Mouse (Mus musculus): ENCODE measurements around the gene Liph.
"Not testable (repeated sequence)": the region's sequence is repeated elsewhere in the genome, so short reads cannot be mapped to it uniquely, and the experiment has no call there.

Gene Liph

GRCm38 (mm10) chr16:21995304-21995703 is at the start of gene Liph:
TSS of gene Liph (minus strand) at chr16:21995663.
- no peak for DNase-seq

GRCm38 (mm10) chr16:22043830-22044229 is 48.4 kb upstream of the Liph start:
- no peak for DNase-seq

GRCm38 (mm10) chr16:22039978-22040377 is 44.5 kb upstream of the Liph start:
- no peak for DNase-seq

GRCm38 (mm10) chr16:22038554-22038953 is 43.1 kb upstream of the Liph start:
- no peak for DNase-seq

GRCm38 (mm10) chr16:22027474-22027873 is 32.0 kb upstream of the Liph start:
- DNase-seq: no peak

- no peak for DNase-seq
Measured at GRCm38 (mm10) chr16:22022122-22022521, 26.7 kb upstream of the Liph start.

- DNase-seq: no peak
Measured at GRCm38 (mm10) chr16:22015569-22015968, 20.1 kb upstream of the Liph start.

- no peak for DNase-seq
Measured at GRCm38 (mm10) chr16:22009596-22009995, 14.1 kb upstream of the Liph start.

- peak; percentile 100 for DNase-seq
Measured at GRCm38 (mm10) chr16:22009099-22009584, 13.7 kb upstream of the Liph start, which contains the start of gene Senp2. TSS of gene Senp2 (plus strand) at chr16:22009484.

- no peak for DNase-seq
Measured at GRCm38 (mm10) chr16:22001606-22002005, 6.1 kb upstream of the Liph start.

GRCm38 (mm10) chr16:22001172-22001571 is 5.7 kb upstream of the Liph start:
- no peak for DNase-seq

GRCm38 (mm10) chr16:21999941-22000690 is 4.7 kb upstream of the Liph start:
- DNase-seq: no peak

- no peak for DNase-seq
Measured at GRCm38 (mm10) chr16:21998061-21998460, 2.6 kb upstream of the Liph start.

- DNase-seq: no peak
Measured at GRCm38 (mm10) chr16:21996881-21997641, 1.6 kb upstream of the Liph start.

- no peak for DNase-seq
Measured at GRCm38 (mm10) chr16:21996402-21996801, 939 bp upstream of the Liph start.

- DNase-seq: no peak
Measured at GRCm38 (mm10) chr16:21991774-21992173, 3.7 kb downstream of the Liph start.

- DNase-seq: not testable (repeated sequence)
Measured at GRCm38 (mm10) chr16:21990893-21991292, 4.6 kb downstream of the Liph start.

GRCm38 (mm10) chr16:21987956-21988355 is 7.5 kb downstream of the Liph start:
- no peak for DNase-seq

- no peak for DNase-seq
Measured at GRCm38 (mm10) chr16:21986191-21986590, 9.3 kb downstream of the Liph start.

- no peak for DNase-seq
Measured at GRCm38 (mm10) chr16:21984091-21984490, 11.4 kb downstream of the Liph start.

GRCm38 (mm10) chr16:21983581-21983980 is 11.9 kb downstream of the Liph start:
- DNase-seq: no peak

- no peak for DNase-seq
Measured at GRCm38 (mm10) chr16:21983146-21983545, 12.3 kb downstream of the Liph start.

- DNase-seq: no peak
Measured at GRCm38 (mm10) chr16:21977347-21977746, 18.1 kb downstream of the Liph start.

- no peak for DNase-seq
Measured at GRCm38 (mm10) chr16:21976203-21976602, 19.3 kb downstream of the Liph start.
